Mouse (Mus musculus) erythroblast, embryonic 14.5 days (primary cell): ENCODE measurements around the gene Derl3. TPM values are rescaled to one million over a fixed set of nuclear protein-coding genes. Genes with fewer than 3 reads are reported as not detected.
A peak's percentile ranks its signal among the peaks of the same experiment; 100 is the strongest.

ENCODE experiments used
- H3K27me3 ChIP-seq: 2 replicates; pipeline ENCODE4 v1.6.1; 2012; ENCODE audit warnings: inconsistent platforms; ENCODE audit not compliant: control insufficient read depth
- H3K36me3 ChIP-seq: 2 replicates; pipeline ENCODE4 v1.6.1; 2012; ENCODE audit warnings: mild to moderate bottlenecking, inconsistent platforms; ENCODE audit not compliant: control insufficient read depth
- H3K4me1 ChIP-seq: 2 replicates; pipeline ENCODE4 v1.6.1; 2012; ENCODE audit warnings: inconsistent platforms; ENCODE audit not compliant: control insufficient read depth
- H3K4me3 ChIP-seq: replicated peaks from 2 replicates; pipeline ENCODE3; 2012; ENCODE audit warnings: moderate library complexity, mild to moderate bottlenecking, inconsistent platforms
- H3K9me3 ChIP-seq: 2 replicates; pipeline ENCODE4 v1.6.1; 2012; ENCODE audit warnings: low read length, inconsistent platforms, mixed read lengths; ENCODE audit not compliant: control insufficient read depth
- GATA1 ChIP-seq: IDR thresholded peaks from 2 replicates; pipeline ENCODE4 v1.6.1; 2012; ENCODE audit warnings: low read length, inconsistent platforms, mixed read lengths
- TAL1 ChIP-seq: IDR thresholded peaks from 3 replicates; pipeline ENCODE4 v1.6.1; 2012; ENCODE audit warnings: low read length, inconsistent platforms, mixed read lengths
- polyA plus RNA-seq: library from polyadenylated mRNA; stranded (reverse); fragments of >175 nt; gene quantifications from 2 replicates; pipeline ENCODE4 v1.2.3, GENCODE M21; 2012

Gene Derl3
- polyA plus RNA-seq, 1 experiment: not detected

- TF ChIP-seq GATA1 (no peak), TAL1 (no peak)
- H3K4me3 ChIP-seq: peak within 1 kb of the TSS; percentile 89
- H3K27me3 ChIP-seq: peaks cover 10% of the 10 kb centered on the region
- H3K9me3 ChIP-seq: no peaks in the 10 kb centered on the region
- peaks cover 34% of the 10 kb centered on the region for H3K36me3 ChIP-seq
- H3K4me1 ChIP-seq: peaks cover 49% of the 10 kb centered on the region
These were observed 28.0 kb downstream of the Derl3 start, which contains the start of gene Smarcb1 for GRCm38 (mm10) chr10:75921026-75921725. Gene Smarcb1, minus strand, starts transcription at chr10:75921617.

GRCm38 (mm10) chr10:75921726-75922560 is 28.7 kb downstream of the Derl3 start:
- peak overlapping the region; percentile 89 for H3K4me3 ChIP-seq
- peaks cover 18% of the 10 kb centered on the region for H3K27me3 ChIP-seq
- no peak for TF ChIP-seq TAL1
- no peak for TF ChIP-seq GATA1
- H3K9me3 ChIP-seq: no peaks in the 10 kb centered on the region
- H3K4me1 ChIP-seq: peaks cover 49% of the 10 kb centered on the region
- H3K36me3 ChIP-seq: peaks cover 27% of the 10 kb centered on the region

DNA sequence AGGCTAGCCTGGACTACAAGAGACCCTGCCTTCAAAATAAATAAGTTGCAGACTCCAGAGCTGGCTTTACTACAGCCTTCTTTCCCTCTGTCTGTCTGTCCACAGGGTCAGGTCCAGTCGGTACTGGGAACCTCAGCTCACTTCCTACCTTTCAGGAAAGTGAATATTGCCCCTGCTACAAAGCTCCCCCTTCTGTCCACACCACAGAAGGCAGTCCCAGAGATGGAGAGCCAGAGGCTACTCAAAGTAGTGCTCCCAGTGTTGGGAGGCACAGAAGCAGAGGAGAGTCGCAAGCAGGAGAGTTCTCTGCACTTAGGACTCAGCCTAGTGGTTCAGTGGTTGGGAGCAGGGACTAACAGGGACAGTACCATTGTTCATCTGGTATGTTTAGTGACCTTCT is 31.1 kb downstream of the Derl3 start:
- Histone ChIP-seq H3K9me3 (no peaks in the 10 kb centered on the region), H3K4me3 (no peak overlapping the region), H3K27me3 (peaks cover 41% of the 10 kb centered on the region), H3K36me3 (peaks cover 4% of the 10 kb centered on the region), H3K4me1 (peaks cover 39% of the 10 kb centered on the region)
- TF ChIP-seq GATA1 (no peak), TAL1 (no peak)

GRCm38 (mm10) chr10:75926396-75926795 is 33.2 kb downstream of the Derl3 start:
- Histone ChIP-seq H3K9me3 (peaks cover 2% of the 10 kb centered on the region; the same call in 1 of the 2 replicates), H3K4me1 (peaks cover 25% of the 10 kb centered on the region), H3K4me3 (no peak overlapping the region), H3K36me3 (no peaks in the 10 kb centered on the region), H3K27me3 (peaks cover 62% of the 10 kb centered on the region)
- TF ChIP-seq GATA1 (no peak), TAL1 (no peak)

DNA sequence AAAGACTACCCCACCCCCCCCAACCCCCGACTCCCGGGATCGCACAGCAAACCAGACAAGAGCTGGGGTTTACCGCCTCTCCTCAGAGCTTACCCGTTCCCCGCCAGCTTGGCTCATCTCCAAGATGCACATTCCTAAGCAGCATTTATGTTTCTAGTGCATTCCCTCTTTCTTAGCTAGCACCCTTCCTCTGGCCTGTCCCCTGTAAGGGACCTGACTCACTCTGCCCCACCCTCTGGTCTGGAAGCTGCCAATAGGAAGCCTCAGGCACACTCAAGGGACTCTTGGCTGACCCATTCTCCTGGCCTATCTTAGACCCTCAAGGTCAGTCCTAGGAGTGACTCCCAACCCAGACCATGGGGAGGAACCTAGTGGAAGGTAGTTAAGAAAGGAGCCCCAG is 37.1 kb downstream of the Derl3 start:
- Histone ChIP-seq H3K4me1 (peaks cover 21% of the 10 kb centered on the region), H3K27me3 (peaks cover 87% of the 10 kb centered on the region), H3K4me3 (no peak overlapping the region), H3K36me3 (no peaks in the 10 kb centered on the region), H3K9me3 (peaks cover 6% of the 10 kb centered on the region; the same call in 1 of the 2 replicates)
- TF ChIP-seq GATA1 (no peak), TAL1 (no peak)

DNA sequence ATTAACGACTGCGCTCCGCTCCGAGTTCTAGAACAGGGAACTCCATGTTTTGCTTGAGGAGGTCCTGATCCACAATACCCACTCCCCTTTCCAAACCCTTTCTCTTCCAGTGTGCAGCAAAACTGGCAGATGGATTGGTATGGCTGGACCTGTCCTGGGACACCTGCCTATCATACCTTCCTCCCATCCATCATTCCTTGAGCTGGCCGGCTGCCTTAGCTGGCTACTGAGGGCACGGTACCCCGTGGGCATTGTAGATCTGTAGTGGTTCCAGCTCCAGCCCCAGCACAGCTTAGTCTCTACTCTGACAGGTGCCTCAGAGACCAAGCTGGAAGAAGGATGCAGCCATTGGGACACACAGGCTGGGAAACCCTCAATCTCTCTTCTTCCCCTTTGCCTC is 38.1 kb downstream of the Derl3 start:
- TF ChIP-seq GATA1 (no peak), TAL1 (no peak)
- peaks cover 3% of the 10 kb centered on the region for H3K36me3 ChIP-seq
- H3K4me1 ChIP-seq: peaks cover 31% of the 10 kb centered on the region
- H3K27me3 ChIP-seq: peaks cover 77% of the 10 kb centered on the region
- peaks cover 6% of the 10 kb centered on the region; the same call in 1 of the 2 replicates for H3K9me3 ChIP-seq
- H3K4me3 ChIP-seq: no peak overlapping the region

GRCm38 (mm10) chr10:75932081-75932678 is 39.0 kb downstream of the Derl3 start:
- TF ChIP-seq TAL1 (no peak), GATA1 (no peak)
- H3K27me3 ChIP-seq: peaks cover 68% of the 10 kb centered on the region
- H3K36me3 ChIP-seq: peaks cover 11% of the 10 kb centered on the region
- peaks cover 6% of the 10 kb centered on the region; the same call in 1 of the 2 replicates for H3K9me3 ChIP-seq
- peaks cover 40% of the 10 kb centered on the region for H3K4me1 ChIP-seq
- peak overlapping the region; percentile 50 for H3K4me3 ChIP-seq

DNA sequence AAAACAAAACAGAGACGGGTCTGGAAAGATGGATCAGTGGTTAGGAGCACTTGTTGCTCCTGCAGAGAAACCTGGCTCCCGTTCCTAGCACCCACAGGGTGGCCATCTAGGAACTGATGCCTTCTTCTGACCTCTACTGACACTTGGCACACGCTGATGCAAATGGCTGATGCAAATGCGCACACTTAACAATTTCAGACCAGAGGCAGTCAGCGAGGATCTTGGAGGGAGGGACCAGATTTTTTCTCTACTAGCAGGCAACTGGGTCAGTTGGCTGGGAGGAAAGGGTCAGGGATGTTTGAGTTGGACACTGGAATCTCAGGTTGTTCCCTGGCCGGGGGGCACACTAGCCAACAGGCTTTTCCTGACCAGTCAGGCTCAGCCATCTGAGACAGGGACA is 39.7 kb downstream of the Derl3 start, which contains the start of gene Chchd10:
Chchd10 (plus strand) TSS at position 240 of the 400 bp plus-strand sequence.
- TF ChIP-seq GATA1 (no peak), TAL1 (no peak)
- Histone ChIP-seq H3K27me3 (peaks cover 61% of the 10 kb centered on the region), H3K4me1 (peaks cover 47% of the 10 kb centered on the region), H3K4me3 (peak within 1 kb of the TSS; percentile 50), H3K36me3 (peaks cover 18% of the 10 kb centered on the region), H3K9me3 (peaks cover 6% of the 10 kb centered on the region; the same call in 1 of the 2 replicates)
